Mouse (Mus musculus): ENCODE measurements around the gene H2-K1. TPM values are rescaled to one million over a fixed set of nuclear protein-coding genes. Genes with fewer than 3 reads are reported as not detected.

H2-K1 gene
- total and polyA plus RNA-seq, 3 experiments, result 1,734 to 2,472 (median 1,753) TPM

DNA sequence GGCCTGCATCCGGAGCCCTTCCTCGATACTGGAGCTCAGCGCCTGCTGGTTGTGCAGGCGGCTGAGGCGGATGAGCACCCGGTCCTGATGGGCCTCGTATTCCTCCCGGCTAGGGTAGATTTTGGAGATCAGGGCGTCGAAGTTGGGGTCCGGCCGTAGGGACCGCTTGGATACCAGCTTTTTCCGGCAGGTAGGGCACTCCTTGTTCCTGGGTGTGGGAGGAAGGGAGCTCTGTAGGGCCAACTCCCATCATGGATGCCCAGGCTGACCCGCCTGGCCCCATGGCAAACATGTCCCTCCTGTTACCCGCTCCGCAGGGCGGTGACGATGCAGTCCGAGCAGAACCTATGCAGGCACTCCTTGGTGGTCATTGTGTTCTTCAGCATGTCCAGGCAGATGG is 22.8 kb upstream of the H2-K1 start:
- H3K27me3 ChIP-seq (replicated peaks), result no peaks in the 10 kb centered on the region
- peaks cover 14 to 32% of the 10 kb centered on the region in 2 experiments for H3K36me3 ChIP-seq (replicated peaks in 1 of 2; ENCODE audit: control insufficient read depth in 1 of 2, insufficient read depth in 1 of 2, low read length in 1 of 2)
- no peak overlapping the region for H3K4me3 ChIP-seq (replicated peaks in 1 of 3; ENCODE audit: low read depth in 2 of 3, low read length in 2 of 3, poor library complexity in 1 of 3)
- H3K79me2 ChIP-seq (replicated peaks; ENCODE audit: control insufficient read depth, extremely low read depth, insufficient read depth, poor library complexity, severe bottlenecking), result 0 out of 2 replicates have a peak, but pooled peaks cover 2% of the 10 kb centered on the region
- in situ Hi-C loops (cut with MboI; ENCODE audit: low pct_ligation_motif_present, low pct_unique_long_range_greater_than_20kb, low sequenced_read_pairs), result no loop called here
- no peak overlapping the region for H3K4me2 ChIP-seq (ENCODE audit: insufficient read depth, low read depth, poor library complexity, severe bottlenecking)
- no peak for DNase-seq (ENCODE audit: extremely low read depth)
- H3K9me3 ChIP-seq (replicated peaks; ENCODE audit: low read length), result peaks cover 27% of the 10 kb centered on the region
- peaks cover 14 to 29% of the 10 kb centered on the region in 2 experiments for H3K4me1 ChIP-seq (ENCODE audit: control insufficient read depth in 1 of 2, insufficient read depth in 2 of 2)
- dilution Hi-C loops (cut with MboI; ENCODE audit: extremely low pct_ligation_motif_present, extremely low pct_unique_long_range_greater_than_20kb, low sequenced_read_pairs), result no loop called here
- H3K9ac ChIP-seq (ENCODE audit: insufficient read depth, low read depth), result no peak overlapping the region
- no peak overlapping the region for H3K27ac ChIP-seq (ENCODE audit: insufficient read depth, low read depth)
- TF ChIP-seq CHD2 (IDR thresholded peaks at IDR 0.05; ENCODE audit: low read length), result no peak
- no peak for TF ChIP-seq ZMIZ1 (IDR thresholded peaks at IDR 0.05; ENCODE audit: low read depth, low read length)
- TF ChIP-seq JUND (conservative IDR thresholded peaks at IDR 0.05; ENCODE audit: low read depth, low read length), result no peak
- no peak for TF ChIP-seq NRF1 (IDR thresholded peaks at IDR 0.05; ENCODE audit: low read depth, low read length)
- TF ChIP-seq USF1 (IDR thresholded peaks at IDR 0.05; ENCODE audit: low read depth, low read length), result no peak
- no peak for TF ChIP-seq RCOR1 (conservative IDR thresholded peaks at IDR 0.05; ENCODE audit: low read depth, low read length)
- no peak for TF ChIP-seq POLR2A (IDR thresholded peaks at IDR 0.05; ENCODE audit: low read depth, low read length)
- TF ChIP-seq MAX (IDR thresholded peaks at IDR 0.05; ENCODE audit: low read length), result no peak
- no peak for TF ChIP-seq ZNF384 (IDR thresholded peaks at IDR 0.05; ENCODE audit: low read depth, low read length)
- TF ChIP-seq USF2 (conservative IDR thresholded peaks at IDR 0.05; ENCODE audit: low read depth, low read length), result no peak
- no peak for TF ChIP-seq E2F4 (IDR thresholded peaks at IDR 0.05; ENCODE audit: insufficient replicate concordance, low read depth, low read length)
- TF ChIP-seq ZKSCAN1 (IDR thresholded peaks at IDR 0.05; ENCODE audit: borderline replicate concordance, low read depth, low read length), result no peak
- no peak for TF ChIP-seq ELF1 (IDR thresholded peaks at IDR 0.05; ENCODE audit: low read depth, low read length)
- TF ChIP-seq MAZ (IDR thresholded peaks at IDR 0.05; ENCODE audit: low read depth, low read length), result no peak
- TF ChIP-seq CTCF (conservative IDR thresholded peaks at IDR 0.05 in 1 of 2, IDR thresholded peaks at IDR 0.05 in 1 of 2; ENCODE audit: low read depth in 2 of 2, low read length in 2 of 2), result no peak
- TF ChIP-seq NELFE (IDR thresholded peaks at IDR 0.05; ENCODE audit: low read depth, low read length), result no peak
- TF ChIP-seq BHLHE40 (IDR thresholded peaks at IDR 0.05; ENCODE audit: low read depth, low read length), result no peak

DNA sequence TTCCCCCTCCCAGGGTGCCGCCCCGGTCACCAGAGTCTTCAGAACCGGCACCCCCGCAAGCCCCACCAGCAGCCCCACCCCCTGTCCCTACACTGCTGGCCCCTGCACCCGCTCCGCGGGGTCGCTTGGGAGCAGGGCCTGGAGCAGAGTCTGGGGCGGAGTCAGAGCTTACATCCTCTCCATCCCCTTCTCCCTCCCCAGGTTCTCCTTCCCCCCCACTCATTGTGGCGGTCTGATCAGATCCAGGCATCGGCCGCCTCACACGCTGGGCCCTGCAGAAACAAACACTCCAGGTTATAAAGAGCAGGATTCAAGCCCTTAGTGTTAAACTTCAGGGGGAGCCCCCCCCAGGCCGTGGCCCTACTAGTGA is 22.3 kb upstream of the H2-K1 start:
- H3K36me3 ChIP-seq (replicated peaks in 1 of 2; ENCODE audit: control insufficient read depth in 1 of 2, insufficient read depth in 1 of 2, low read length in 1 of 2), result peaks cover 14 to 32% of the 10 kb centered on the region in 2 experiments
- no peak overlapping the region for H3K9ac ChIP-seq (ENCODE audit: insufficient read depth, low read depth)
- no peaks in the 10 kb centered on the region for H3K27me3 ChIP-seq (replicated peaks)
- H3K4me3 ChIP-seq (replicated peaks in 1 of 3; ENCODE audit: low read depth in 2 of 3, low read length in 2 of 3, poor library complexity in 1 of 3), result no peak overlapping the region
- H3K4me2 ChIP-seq (ENCODE audit: insufficient read depth, low read depth, poor library complexity, severe bottlenecking), result no peak overlapping the region
- H3K4me1 ChIP-seq (ENCODE audit: control insufficient read depth in 1 of 2, insufficient read depth in 2 of 2), result peaks cover 14 to 28% of the 10 kb centered on the region in 2 experiments
- H3K27ac ChIP-seq (ENCODE audit: insufficient read depth, low read depth), result no peak overlapping the region
- H3K9me3 ChIP-seq (replicated peaks; ENCODE audit: low read length), result peaks cover 27% of the 10 kb centered on the region
- dilution Hi-C loops (cut with MboI; ENCODE audit: extremely low pct_ligation_motif_present, extremely low pct_unique_long_range_greater_than_20kb, low sequenced_read_pairs), result no loop called here
- no peak for TF ChIP-seq MAX (IDR thresholded peaks at IDR 0.05; ENCODE audit: low read length)
- no peak for TF ChIP-seq HCFC1 (IDR thresholded peaks at IDR 0.05; ENCODE audit: low read depth, low read length)
- no peak for TF ChIP-seq ELF1 (IDR thresholded peaks at IDR 0.05; ENCODE audit: low read depth, low read length)
- no peak for TF ChIP-seq IRF4 (IDR thresholded peaks at IDR 0.05; ENCODE audit: low read depth, low read length)
- TF ChIP-seq POLR2A (IDR thresholded peaks at IDR 0.05; ENCODE audit: low read depth, low read length), result no peak
- TF ChIP-seq KAT2A (IDR thresholded peaks at IDR 0.05; ENCODE audit: insufficient replicate concordance, low read length), result no peak
- TF ChIP-seq ZKSCAN1 (IDR thresholded peaks at IDR 0.05; ENCODE audit: borderline replicate concordance, low read depth, low read length), result no peak
- no peak for TF ChIP-seq MXI1 (IDR thresholded peaks at IDR 0.05; ENCODE audit: low read depth, low read length)
- no peak for TF ChIP-seq JUN (IDR thresholded peaks at IDR 0.05; ENCODE audit: insufficient read depth, low read depth, low read length)
- TF ChIP-seq NELFE (IDR thresholded peaks at IDR 0.05; ENCODE audit: low read depth, low read length), result no peak
- TF ChIP-seq CTCF (conservative IDR thresholded peaks at IDR 0.05 in 1 of 2, IDR thresholded peaks at IDR 0.05 in 1 of 2; ENCODE audit: low read depth in 2 of 2, low read length in 2 of 2), result no peak
- TF ChIP-seq JUND (conservative IDR thresholded peaks at IDR 0.05; ENCODE audit: low read depth, low read length), result no peak
- TF ChIP-seq MAZ (IDR thresholded peaks at IDR 0.05; ENCODE audit: low read depth, low read length), result no peak
- no peak for TF ChIP-seq CHD2 (IDR thresholded peaks at IDR 0.05; ENCODE audit: low read length)
- TF ChIP-seq SIN3A (IDR thresholded peaks at IDR 0.05; ENCODE audit: low read length), result no peak
- no peak for TF ChIP-seq MYC (IDR thresholded peaks at IDR 0.05; ENCODE audit: low read depth, low read length)
- TF ChIP-seq GABPA (IDR thresholded peaks at IDR 0.05; ENCODE audit: insufficient replicate concordance, low read depth, low read length), result no peak
- TF ChIP-seq USF2 (conservative IDR thresholded peaks at IDR 0.05; ENCODE audit: low read depth, low read length), result no peak
- no peak for TF ChIP-seq POLR2AphosphoS2 (IDR thresholded peaks at IDR 0.05; ENCODE audit: low read depth, low read length)
- no peak for TF ChIP-seq ZNF384 (IDR thresholded peaks at IDR 0.05; ENCODE audit: low read depth, low read length)
- no peak for DNase-seq (ENCODE audit: extremely low read depth)
- in situ Hi-C loops (cut with MboI; ENCODE audit: low pct_ligation_motif_present, low pct_unique_long_range_greater_than_20kb, low sequenced_read_pairs), result no loop called here
- 0 out of 2 replicates have a peak, but pooled peaks cover 2% of the 10 kb centered on the region for H3K79me2 ChIP-seq (replicated peaks; ENCODE audit: control insufficient read depth, extremely low read depth, insufficient read depth, poor library complexity, severe bottlenecking)
